Mouse (Mus musculus): Measurements from ENCODE around the gene Ttf1. TPM values are rescaled to one million over a fixed set of nuclear protein-coding genes. Genes with fewer than 3 reads are reported as not detected.

The Ttf1 gene
- polyA plus RNA-seq (2016; fragmentation: Nextera tagmentation; extraction: Ambion mirVana), result 7.9 and 8.4 TPM in 2 replicates

DNA sequence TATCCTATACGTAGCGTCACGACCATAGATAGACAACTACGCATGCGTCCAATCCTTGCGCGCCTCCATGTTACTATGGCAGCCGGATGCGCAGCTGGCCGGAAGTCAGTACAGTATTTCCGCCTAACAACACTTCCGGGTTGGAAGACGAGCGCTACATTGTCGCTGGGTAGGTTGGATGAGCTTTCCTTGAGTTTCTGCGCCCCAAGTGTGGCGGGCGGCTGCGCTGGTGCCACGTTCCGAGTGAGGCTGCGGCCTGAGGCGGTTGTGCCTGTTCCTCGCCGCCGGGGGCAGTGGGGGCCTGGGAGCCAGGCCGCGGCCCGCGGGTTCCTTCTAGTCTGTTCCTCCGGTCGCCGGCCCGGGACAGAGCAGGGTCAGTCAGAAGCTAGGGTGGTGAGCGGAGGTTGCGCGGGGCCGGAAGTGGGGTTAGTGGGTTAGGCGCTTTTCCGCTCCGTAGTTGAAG lies at the start of gene Ttf1:
Gene Ttf1 (plus strand): TSS at position 128 of the 463 bp plus-strand sequence.
- peaks cover 30% of the 10 kb centered on the region for H3K27me3 ChIP-seq (replicated peaks)
- peak within 1 kb of the TSS; percentile 83 for H3K9ac ChIP-seq
- H3K9me3 ChIP-seq (replicated peaks), result no peaks in the 10 kb centered on the region
- H3K27ac ChIP-seq, result peak within 1 kb of the TSS; percentile 96
- peak; percentile 96 for ATAC-seq
- H3K4me1 ChIP-seq, result peaks cover 22% of the 10 kb centered on the region
- H3K36me3 ChIP-seq, result peaks cover 6% of the 10 kb centered on the region; the same call in 1 of the 2 replicates
- peak within 1 kb of the TSS; percentile 90 for H3K4me3 ChIP-seq
- 1% methylated on average over 41 of the region's 41 CpGs for WGBS (ENCODE audit: insufficient replicate concordance)
- peak within 1 kb of the TSS; percentile 78 for H3K4me2 ChIP-seq

DNA sequence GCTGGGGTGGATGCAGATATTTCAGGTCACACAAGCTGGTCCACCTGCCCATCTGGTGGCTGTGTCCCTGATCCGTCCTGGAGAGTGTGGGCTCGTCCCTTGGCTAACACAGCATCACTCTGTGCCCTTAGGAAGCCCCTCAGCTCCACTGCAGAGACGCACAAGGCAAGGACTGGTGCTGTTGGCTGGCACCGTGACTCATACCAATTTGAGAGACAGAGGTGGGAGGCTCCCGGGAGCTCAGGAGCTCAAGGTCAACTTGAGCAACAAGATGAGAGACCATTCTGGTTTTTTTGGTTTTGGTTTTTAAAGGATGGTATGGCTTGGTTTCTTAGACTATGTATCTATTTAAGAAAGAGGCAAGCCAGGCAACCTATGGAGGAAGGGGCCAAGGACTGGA lies 47.5 kb upstream of the Ttf1 start:
- ATAC-seq, result no peak
- WGBS (ENCODE audit: insufficient replicate concordance), result 49% methylated on average over 5 of the region's 5 CpGs
- H3K4me2 ChIP-seq, result no peak overlapping the region
- H3K9ac ChIP-seq, result no peak overlapping the region
- H3K4me1 ChIP-seq, result 0 out of 2 replicates have a peak, but pooled peaks cover 5% of the 10 kb centered on the region
- H3K27ac ChIP-seq, result no peak overlapping the region
- H3K9me3 ChIP-seq (replicated peaks), result no peaks in the 10 kb centered on the region
- no peaks in the 10 kb centered on the region for H3K36me3 ChIP-seq
- H3K4me3 ChIP-seq, result no peak overlapping the region
- 0 out of 2 replicates have a peak, but pooled peaks cover 17% of the 10 kb centered on the region for H3K27me3 ChIP-seq (replicated peaks)

DNA sequence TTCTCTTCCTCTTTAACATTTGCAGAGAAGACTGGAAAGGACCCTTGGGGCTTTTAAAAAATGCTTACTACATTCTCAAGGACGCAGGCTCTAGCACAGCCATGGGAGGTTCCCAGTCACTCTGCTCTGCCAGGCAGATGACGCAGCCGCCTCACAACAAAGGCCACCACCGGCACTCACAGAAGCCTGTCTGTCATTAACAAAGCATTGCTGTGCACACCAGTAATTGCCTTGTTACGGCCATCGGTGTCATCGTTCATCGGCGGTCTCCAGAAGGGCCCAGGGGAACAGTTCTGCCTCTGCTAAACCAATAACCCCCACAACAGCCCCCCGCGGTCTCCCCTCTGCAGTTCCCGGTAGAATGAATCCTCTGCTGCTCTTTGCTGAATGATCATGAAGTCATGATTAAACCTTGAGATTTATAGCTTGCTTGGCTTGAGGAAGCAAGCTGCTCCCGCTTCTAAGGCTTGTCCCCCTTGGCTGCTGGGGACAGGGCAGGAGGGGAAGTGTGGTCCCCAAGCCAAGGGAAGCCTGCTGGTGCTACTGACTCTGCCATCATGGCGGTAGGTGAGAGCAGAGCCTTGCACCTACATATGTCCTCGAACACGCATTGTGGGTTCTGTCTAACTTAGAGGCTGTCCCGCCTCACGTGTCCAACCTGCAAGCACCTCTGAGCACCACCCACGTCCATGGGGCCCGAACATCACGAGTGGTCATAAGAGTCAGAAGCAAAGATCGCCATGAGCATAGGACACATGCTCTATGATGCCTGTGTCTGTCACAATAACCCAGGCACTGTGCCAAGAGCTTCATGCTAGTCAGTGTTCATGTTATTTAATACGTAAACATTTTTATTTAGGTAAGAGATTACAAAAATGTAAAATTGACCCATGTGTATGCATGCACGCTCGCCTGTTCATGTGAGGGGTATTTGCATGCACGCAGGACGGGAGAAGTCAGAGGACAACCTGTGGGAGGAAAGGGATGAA lies 43.2 kb upstream of the Ttf1 start:
- Histone ChIP-seq H3K9me3 (replicated peaks) (no peaks in the 10 kb centered on the region), H3K27me3 (replicated peaks) (no peaks in the 10 kb centered on the region), H3K36me3 (no peaks in the 10 kb centered on the region), H3K27ac (no peak overlapping the region), H3K4me1 (0 out of 2 replicates have a peak, but pooled peaks cover 5% of the 10 kb centered on the region), H3K4me2 (no peak overlapping the region), H3K9ac (no peak overlapping the region), H3K4me3 (no peak overlapping the region)
- WGBS (ENCODE audit: insufficient replicate concordance), result 64% methylated on average over 27 of the region's 27 CpGs
- ATAC-seq, result no peak

GRCm38 (mm10) chr2:29018680-29019079 lies 41.4 kb upstream of the Ttf1 start:
- Histone ChIP-seq H3K36me3 (no peaks in the 10 kb centered on the region), H3K4me3 (no peak overlapping the region), H3K9me3 (replicated peaks) (no peaks in the 10 kb centered on the region), H3K4me1 (0 out of 2 replicates have a peak, but pooled peaks cover 5% of the 10 kb centered on the region), H3K27me3 (replicated peaks) (no peaks in the 10 kb centered on the region), H3K27ac (no peak overlapping the region), H3K9ac (no peak overlapping the region), H3K4me2 (no peak overlapping the region)
- 13% methylated on average over 5 of the region's 5 CpGs for WGBS (ENCODE audit: insufficient replicate concordance)
- ATAC-seq, result peak; percentile 21; the same call in 1 of the 2 replicates

DNA sequence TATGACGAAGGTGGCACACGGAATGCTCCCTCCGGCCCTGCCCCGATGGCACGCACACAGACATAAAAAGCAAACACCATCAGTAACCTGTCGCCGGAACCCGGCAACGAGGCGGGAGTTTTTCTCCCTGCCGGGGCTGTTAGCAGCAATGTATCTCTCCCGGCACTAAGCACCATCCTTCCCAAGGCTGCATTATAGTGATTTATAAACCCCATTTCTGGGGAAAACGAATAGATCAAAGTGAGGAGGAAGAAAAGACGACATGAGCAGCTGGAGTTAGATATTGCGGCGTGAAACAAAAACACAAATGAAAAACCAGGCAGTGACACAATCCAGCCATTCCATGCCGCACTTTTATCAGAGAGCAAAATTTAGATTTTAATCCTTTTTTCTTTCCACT lies 39.0 kb upstream of the Ttf1 start:
- 72% methylated on average over 17 of the region's 17 CpGs for WGBS (ENCODE audit: insufficient replicate concordance)

DNA sequence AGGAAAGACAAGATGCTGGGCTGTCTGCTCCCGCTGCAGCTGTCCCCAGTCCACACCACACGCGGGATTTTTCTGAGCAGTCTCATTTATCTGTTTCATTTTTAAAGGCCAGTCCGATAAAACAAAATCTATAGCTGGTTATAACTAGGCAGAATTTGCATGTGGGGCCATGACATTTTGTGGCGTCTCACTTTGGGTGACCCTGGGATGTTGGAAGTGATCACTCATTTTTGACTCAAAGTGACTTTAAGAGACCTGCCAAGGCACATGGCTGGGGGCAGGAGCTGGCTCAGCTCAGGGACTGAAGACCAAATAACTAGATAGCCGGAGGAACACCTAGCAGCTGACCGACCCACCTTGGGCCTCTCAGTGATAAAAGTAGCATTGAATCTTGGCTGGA lies 37.1 kb upstream of the Ttf1 start:
- WGBS (ENCODE audit: insufficient replicate concordance), result 73% methylated on average over 7 of the region's 7 CpGs
- Histone ChIP-seq H3K27ac (no peak overlapping the region), H3K4me3 (no peak overlapping the region), H3K27me3 (replicated peaks) (0 out of 2 replicates have a peak, but pooled peaks cover 6% of the 10 kb centered on the region), H3K9me3 (replicated peaks) (no peaks in the 10 kb centered on the region), H3K4me2 (no peak overlapping the region), H3K36me3 (no peaks in the 10 kb centered on the region), H3K4me1 (no peaks in the 10 kb centered on the region), H3K9ac (no peak overlapping the region)
- ATAC-seq, result no peak

More for the DNA sequence above, 39.0 kb upstream of the Ttf1 start:
- Histone ChIP-seq H3K4me2 (no peak overlapping the region), H3K27me3 (replicated peaks) (no peaks in the 10 kb centered on the region), H3K4me3 (no peak overlapping the region), H3K4me1 (0 out of 2 replicates have a peak, but pooled peaks cover 5% of the 10 kb centered on the region), H3K9ac (no peak overlapping the region), H3K36me3 (no peaks in the 10 kb centered on the region), H3K9me3 (replicated peaks) (no peaks in the 10 kb centered on the region), H3K27ac (no peak overlapping the region)
- no peak for ATAC-seq

DNA sequence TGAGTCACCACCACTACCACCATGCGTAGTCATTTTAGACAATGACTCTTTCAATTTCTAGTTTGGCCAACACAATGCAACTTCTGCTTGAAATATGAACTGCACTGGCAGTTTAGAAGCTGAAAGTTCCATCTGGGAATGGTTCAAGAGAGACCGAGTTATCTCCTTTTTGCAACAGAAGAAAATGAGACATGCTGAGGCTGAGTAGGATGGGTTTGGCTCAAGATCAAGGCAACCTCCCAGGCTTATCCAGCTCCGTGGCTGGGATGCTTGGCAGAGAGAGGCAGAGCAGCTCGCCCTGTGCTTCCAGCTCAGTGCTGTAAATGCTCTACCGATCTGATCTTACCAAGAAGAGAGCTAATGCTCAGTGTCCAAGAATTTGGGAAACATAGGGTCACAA lies 34.8 kb upstream of the Ttf1 start:
- H3K4me2 ChIP-seq, result no peak overlapping the region
- H3K27ac ChIP-seq, result no peak overlapping the region
- H3K27me3 ChIP-seq (replicated peaks), result 0 out of 2 replicates have a peak, but pooled peaks cover 10% of the 10 kb centered on the region
- no peaks in the 10 kb centered on the region for H3K4me1 ChIP-seq
- no peak overlapping the region for H3K9ac ChIP-seq
- no peak for ATAC-seq
- H3K4me3 ChIP-seq, result no peak overlapping the region
- H3K36me3 ChIP-seq, result no peaks in the 10 kb centered on the region
- WGBS (ENCODE audit: insufficient replicate concordance), result 73% methylated on average over 5 of the region's 5 CpGs
- H3K9me3 ChIP-seq (replicated peaks), result no peaks in the 10 kb centered on the region

GRCm38 (mm10) chr2:29030048-29030734 lies 29.9 kb upstream of the Ttf1 start:
- no peak for ATAC-seq
- Histone ChIP-seq H3K27me3 (replicated peaks) (0 out of 2 replicates have a peak, but pooled peaks cover 19% of the 10 kb centered on the region), H3K27ac (no peak overlapping the region), H3K4me1 (no peaks in the 10 kb centered on the region), H3K36me3 (no peaks in the 10 kb centered on the region), H3K9me3 (replicated peaks) (no peaks in the 10 kb centered on the region), H3K9ac (no peak overlapping the region), H3K4me2 (no peak overlapping the region), H3K4me3 (no peak overlapping the region)
- 40% methylated on average over 20 of the region's 20 CpGs for WGBS (ENCODE audit: insufficient replicate concordance)

DNA sequence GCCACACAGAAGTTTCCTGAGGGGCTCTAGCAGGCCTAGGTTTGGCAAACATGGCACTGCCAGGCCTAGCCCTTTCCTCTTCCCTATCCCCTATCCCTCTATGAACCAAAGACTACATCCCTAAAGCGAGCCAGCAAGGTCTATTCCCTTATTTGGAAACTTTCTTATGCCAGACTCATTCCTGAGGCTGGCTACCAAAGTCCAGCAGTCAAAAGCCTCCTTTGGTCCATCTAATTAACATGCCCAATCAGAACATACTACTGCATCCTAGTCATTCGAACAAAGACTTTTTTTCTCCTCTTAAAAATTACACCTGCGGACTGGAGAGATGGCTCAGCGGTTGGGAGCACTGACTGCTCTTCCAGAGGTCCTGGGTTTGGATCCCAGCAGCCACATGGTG lies 28.1 kb upstream of the Ttf1 start:
- Histone ChIP-seq H3K36me3 (no peaks in the 10 kb centered on the region), H3K9me3 (replicated peaks) (no peaks in the 10 kb centered on the region), H3K4me2 (no peak overlapping the region), H3K27me3 (replicated peaks) (0 out of 2 replicates have a peak, but pooled peaks cover 19% of the 10 kb centered on the region), H3K4me1 (no peaks in the 10 kb centered on the region), H3K9ac (no peak overlapping the region), H3K4me3 (no peak overlapping the region), H3K27ac (no peak overlapping the region)
- no peak for ATAC-seq
- 68% methylated on average over 4 of the region's 4 CpGs for WGBS (ENCODE audit: insufficient replicate concordance)

DNA sequence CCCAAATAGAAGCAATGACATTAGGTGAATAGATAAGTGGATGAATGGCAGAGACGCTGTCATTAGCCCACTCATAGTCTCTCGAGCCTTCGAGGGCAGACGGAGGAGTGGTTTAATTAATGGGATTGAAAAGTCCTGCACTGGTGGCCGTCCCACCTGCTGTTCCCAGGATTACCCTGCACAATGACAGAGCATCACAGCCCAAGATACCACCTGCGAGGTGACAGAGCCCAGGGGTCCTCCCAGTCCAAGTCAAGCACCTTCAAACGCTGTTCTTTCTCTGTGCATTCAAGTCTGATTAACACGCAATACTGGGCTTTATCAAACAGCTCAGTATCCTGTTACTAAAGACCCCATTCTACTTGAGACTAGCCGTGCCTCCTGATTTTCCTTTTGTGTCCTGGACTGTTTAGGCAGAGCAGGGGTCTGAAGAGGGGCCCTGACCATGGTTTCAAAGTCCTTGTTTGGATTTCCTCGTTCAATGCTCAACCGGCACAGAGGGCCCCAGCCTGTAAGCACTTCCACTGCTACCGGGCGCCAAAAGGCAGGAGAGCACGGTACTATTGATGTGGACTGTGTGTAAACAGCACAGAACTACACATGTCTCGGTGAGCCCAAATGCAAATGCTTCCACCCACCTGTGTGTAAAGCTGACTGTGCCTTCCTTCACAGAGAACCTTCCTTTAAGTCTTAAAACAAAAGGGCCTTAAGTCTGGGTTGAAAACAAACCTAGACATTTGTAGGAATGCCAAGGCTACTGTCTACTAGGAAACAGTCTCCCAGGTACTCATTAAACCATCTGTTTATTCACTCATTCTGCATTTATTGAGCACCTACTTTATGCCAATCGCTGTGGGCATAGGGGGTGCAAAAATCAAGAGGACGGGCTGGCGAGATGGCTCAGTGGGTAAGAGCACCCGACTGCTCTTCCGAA lies 25.3 kb upstream of the Ttf1 start:
- no peaks in the 10 kb centered on the region for H3K9me3 ChIP-seq (replicated peaks)
- peak; percentile 67 for ATAC-seq
- no peaks in the 10 kb centered on the region for H3K4me1 ChIP-seq
- peaks cover 38% of the 10 kb centered on the region for H3K27me3 ChIP-seq (replicated peaks)
- peak overlapping the region; percentile 57 for H3K27ac ChIP-seq
- H3K36me3 ChIP-seq, result no peaks in the 10 kb centered on the region
- no peak overlapping the region for H3K4me2 ChIP-seq
- H3K9ac ChIP-seq, result no peak overlapping the region
- no peak overlapping the region for H3K4me3 ChIP-seq
- WGBS (ENCODE audit: insufficient replicate concordance), result 57% methylated on average over 20 of the region's 20 CpGs

DNA sequence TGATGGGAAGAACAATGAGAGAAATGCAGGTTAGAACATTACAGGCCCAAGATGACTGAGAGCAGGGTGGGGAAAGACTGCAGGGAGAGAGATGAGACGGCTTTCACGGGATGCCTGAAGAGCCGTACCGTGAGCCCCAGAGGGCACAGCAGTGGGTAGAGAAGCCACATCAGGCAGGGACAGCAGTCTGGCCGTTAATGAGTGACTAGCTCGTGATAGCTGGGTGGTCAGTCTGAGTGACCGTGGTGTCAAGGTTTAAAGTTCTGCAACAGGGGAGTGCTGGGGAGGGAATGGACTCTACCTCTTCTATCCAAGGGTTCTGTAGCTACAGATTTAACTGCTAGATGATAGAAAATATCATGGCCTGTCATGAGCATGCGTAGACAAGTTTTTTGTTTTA lies 24.4 kb upstream of the Ttf1 start:
- Histone ChIP-seq H3K4me2 (no peak overlapping the region), H3K4me3 (no peak overlapping the region), H3K4me1 (no peaks in the 10 kb centered on the region), H3K36me3 (no peaks in the 10 kb centered on the region), H3K27ac (no peak overlapping the region), H3K27me3 (replicated peaks) (peaks cover 39% of the 10 kb centered on the region), H3K9me3 (replicated peaks) (no peaks in the 10 kb centered on the region), H3K9ac (no peak overlapping the region)
- peak; percentile 61; the same call in 1 of the 2 replicates for ATAC-seq
- 68% methylated on average over 8 of the region's 8 CpGs for WGBS (ENCODE audit: insufficient replicate concordance)

Measured in liver, embryonic 12.5 days (tissue).